Mouse (Mus musculus) cortical plate, adult 2 months (tissue): Measurements from ENCODE around the gene Abcg1. TPM values are rescaled to one million over a fixed set of nuclear protein-coding genes. Genes with fewer than 3 reads are reported as not detected.

Experiments
- H3K27ac ChIP-seq: fragments of 200-500 bp; 2 replicates; pipeline ENCODE4 v1.5.1; 2012; ENCODE audit warnings: low read length, control low read depth, inconsistent platforms; ENCODE audit not compliant: insufficient read depth
- H3K4me1 ChIP-seq: fragments of 200-500 bp; 2 replicates; pipeline ENCODE4 v1.6.1; 2011; ENCODE audit warnings: low read length; ENCODE audit not compliant: control insufficient read depth, insufficient read depth
- H3K4me3 ChIP-seq: fragments of 200-500 bp; 2 replicates; pipeline ENCODE4 v1.5.1; 2011; ENCODE audit warnings: mild to moderate bottlenecking, low read length, control low read depth; ENCODE audit not compliant: insufficient read depth
- CTCF ChIP-seq: fragments of 200-500 bp; IDR thresholded peaks from 2 replicates; pipeline ENCODE4 v1.5.1; 2011; ENCODE audit warnings: mild to moderate bottlenecking, control low read depth, low read length; ENCODE audit not compliant: insufficient read depth; ENCODE audit errors: extremely low read depth
- POLR2A ChIP-seq: fragments of 200-500 bp; IDR thresholded peaks from 2 replicates; pipeline ENCODE4 v1.6.1; 2011; ENCODE audit warnings: mild to moderate bottlenecking, low read length, control low read depth; ENCODE audit not compliant: insufficient read depth; ENCODE audit errors: extremely low read depth
- polyA plus RNA-seq: library from polyadenylated mRNA; depleted of rRNA; stranded (reverse); fragments of >200 nt; gene quantifications from 2 replicates; pipeline ENCODE4 v1.2.3, GENCODE M21; 2012; rRNA removed

The Abcg1 gene
- 27.8 and 29.8 TPM in 2 replicates for polyA plus RNA-seq

DNA sequence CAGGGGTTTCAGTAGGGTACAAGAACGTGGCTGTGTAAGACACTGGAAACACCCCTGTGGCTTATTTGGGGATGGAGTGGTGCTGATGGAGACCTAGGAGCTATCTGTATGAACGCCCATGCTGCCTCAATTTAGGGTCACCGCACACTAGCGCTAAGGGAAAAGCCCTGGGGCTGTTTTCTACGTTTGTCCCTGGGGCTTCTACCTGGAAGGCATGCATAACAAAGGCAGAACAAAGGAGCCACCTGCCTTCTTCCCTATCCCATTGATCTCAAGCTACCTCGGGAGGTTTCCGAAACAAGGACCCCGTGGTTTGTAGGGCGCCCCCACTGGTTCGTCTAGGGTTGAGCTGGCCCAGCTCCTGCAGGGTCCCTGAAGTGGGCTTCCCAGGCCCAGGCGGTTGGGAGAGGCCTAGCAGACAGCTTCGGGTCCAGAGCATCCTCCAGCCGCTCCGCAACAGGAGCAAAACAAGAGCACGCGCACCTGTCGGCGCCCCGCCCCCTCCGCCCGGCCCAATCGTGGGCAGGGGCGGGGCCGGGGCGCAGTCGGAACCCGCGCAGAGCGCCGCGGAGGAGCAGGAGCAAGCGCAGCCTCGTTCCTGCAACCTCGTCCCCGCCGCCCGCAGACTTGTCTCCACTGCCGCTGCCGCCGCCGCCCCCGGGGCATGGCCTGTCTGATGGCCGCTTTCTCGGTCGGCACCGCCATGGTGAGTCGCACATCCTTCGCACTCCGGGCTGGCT, at the start of gene Abcg1:
Gene Abcg1 (plus strand): TSS at position 525 of the 740 bp plus-strand sequence.
- Histone ChIP-seq H3K4me3 (peak within 1 kb of the TSS; percentile 98), H3K27ac (peak within 1 kb of the TSS; percentile 98), H3K4me1 (peaks cover 15% of the 10 kb centered on the region)
- 0 out of 2 replicates have a peak, but pooled peaks have one; percentile 21 for TF ChIP-seq CTCF
- TF ChIP-seq POLR2A = peak; percentile 73

DNA sequence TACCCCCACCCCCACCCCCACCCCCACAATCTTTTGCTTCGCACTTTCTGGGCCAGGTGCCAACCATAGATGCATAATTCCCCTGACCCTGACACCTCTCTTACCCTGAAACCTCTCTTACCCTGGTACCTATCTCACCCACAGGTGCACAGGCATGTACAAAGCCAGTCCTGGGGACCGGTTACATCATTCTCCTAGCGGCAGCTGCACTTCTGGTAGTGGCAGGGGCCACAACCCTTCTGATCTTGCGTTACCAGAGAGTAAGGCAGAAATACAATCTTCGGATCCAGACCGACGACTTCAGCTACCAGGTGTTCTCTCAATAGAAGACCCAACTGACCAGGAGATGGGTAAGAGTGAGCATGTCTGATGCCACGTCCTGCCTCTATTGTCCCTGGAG, 49.1 kb upstream of the Abcg1 start:
- H3K4me3 ChIP-seq = no peak overlapping the region
- H3K4me1 ChIP-seq = no peaks in the 10 kb centered on the region
- TF ChIP-seq CTCF (no peak), POLR2A (no peak)
- no peak overlapping the region for H3K27ac ChIP-seq

DNA sequence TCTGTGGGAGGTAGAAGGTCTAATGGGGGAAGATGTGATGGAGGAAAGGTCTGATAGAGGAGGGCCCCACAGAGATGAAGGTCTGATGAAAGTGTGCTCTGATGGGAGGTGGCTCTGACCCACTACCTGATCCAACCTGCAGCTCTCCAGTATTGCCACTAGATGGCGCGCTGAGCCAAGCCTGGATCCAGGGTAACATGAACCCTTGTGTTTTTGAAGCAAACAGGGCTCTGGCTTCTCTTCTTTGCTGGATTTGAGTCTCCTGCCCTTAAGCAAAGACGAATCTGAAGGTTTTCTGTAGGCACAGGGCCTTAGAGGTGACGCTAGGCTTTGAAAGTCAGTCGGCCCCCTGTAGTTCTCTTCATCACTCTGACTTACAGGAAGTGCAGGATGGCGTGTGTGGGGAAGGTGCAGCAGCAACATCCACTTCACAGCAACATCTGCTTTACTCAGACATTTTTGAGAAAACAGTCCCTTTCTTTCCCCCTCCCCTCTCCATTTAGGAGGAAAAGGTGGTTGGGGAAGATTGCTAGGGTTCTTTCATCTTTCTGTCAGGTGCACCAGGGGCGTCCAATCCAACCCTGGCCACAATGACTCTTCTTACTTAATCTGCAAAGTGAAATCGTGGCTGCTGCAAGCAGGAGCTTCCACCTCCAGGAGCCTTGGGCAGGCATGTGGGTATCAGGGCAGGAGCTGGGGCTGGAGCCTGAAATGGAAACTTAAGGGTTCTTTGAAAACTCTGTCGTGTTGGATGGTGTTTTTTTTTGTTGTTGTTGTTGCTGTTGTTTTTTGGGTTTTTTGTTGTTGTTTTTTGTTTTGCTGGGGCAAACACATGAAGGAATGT, 45.7 kb upstream of the Abcg1 start:
- Histone ChIP-seq H3K4me3 (no peak overlapping the region), H3K27ac (no peak overlapping the region), H3K4me1 (no peaks in the 10 kb centered on the region)
- TF ChIP-seq CTCF (peak; percentile 99), POLR2A (no peak)

DNA sequence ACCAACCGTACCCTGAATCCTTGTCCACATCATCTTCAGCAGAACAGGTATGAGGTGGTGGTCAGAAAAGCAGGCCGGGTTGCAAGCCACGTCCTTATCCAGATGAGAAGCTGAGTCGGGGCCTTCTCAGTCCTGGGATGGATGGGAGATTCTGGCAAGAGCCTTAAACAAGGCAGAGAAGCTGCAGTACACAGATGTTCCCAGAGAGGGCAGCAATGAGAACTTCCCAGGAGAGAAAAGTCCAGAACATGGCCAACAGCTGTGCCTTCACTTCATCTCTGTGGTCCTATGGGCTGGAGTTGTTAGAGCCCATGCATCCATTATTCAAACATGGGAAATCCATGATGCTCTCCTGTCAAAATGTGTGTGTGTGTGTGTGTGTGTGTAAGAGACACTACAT, 39.2 kb upstream of the Abcg1 start:
- H3K4me3 ChIP-seq = no peak overlapping the region
- TF ChIP-seq CTCF (peak; percentile 70), POLR2A (no peak)
- H3K27ac ChIP-seq = no peak overlapping the region
- no peaks in the 10 kb centered on the region for H3K4me1 ChIP-seq

DNA sequence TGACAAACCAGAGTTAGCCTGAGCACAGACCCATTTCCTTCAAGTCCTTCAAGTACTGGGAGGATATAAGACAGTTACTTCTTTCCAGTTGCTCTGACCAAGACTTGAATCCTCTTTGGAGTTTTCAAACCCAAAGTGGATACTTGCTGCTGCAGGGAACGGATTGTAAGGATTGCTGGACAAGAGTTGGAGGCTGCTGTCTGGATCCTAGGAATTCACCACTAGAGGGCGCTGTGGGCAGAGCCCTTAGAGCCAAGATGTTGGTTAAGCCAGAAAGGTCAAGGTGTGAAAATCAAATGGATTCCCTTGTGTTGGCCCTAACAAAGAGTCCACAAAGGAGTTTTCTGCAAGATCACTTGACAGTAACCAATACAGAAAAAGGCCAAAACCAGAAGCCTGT, 38.0 kb upstream of the Abcg1 start:
- TF ChIP-seq POLR2A (no peak), CTCF (peak; percentile 71)
- Histone ChIP-seq H3K27ac (no peak overlapping the region), H3K4me3 (no peak overlapping the region), H3K4me1 (no peaks in the 10 kb centered on the region)

DNA sequence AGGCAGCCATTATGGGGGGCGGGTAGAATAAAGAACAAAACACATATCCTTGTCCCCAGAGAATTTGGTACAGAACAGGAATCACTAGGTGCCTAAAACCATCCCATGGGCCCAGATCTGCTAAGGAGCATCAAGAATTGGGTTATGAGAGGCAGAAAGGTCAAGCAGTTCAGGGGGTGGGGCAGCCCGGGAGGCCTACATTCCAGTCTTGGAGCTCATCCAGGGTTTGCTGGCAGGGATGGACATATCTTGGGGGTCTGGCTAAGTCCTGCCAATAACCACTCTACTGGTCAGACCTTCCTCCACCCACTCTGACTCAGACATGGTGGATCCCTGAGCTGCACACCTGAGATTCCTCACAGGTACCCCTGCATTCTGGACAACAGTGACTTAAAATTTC, 37.4 kb upstream of the Abcg1 start:
- Histone ChIP-seq H3K27ac (no peak overlapping the region), H3K4me1 (no peaks in the 10 kb centered on the region), H3K4me3 (no peak overlapping the region)
- TF ChIP-seq POLR2A (no peak), CTCF (no peak)

DNA sequence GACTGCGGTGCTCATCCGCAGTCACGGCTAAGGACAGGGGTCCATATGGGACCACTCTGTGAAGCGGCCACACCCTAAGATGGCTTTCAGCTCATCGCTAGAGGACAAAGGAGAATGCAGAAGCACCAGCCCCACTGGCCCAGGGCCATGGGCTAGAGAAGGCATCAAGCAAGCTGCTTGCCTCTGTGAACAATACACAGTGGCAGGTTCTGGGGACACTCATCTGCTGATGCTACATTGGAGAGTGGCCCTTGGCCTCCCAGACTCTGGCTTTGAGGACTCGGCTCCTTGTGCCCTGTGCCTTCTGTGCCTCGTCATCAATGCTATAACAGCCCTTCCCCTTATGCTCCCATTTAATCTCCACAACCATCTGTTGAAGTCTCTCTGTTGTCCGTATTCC, 36.2 kb upstream of the Abcg1 start:
- Histone ChIP-seq H3K27ac (no peak overlapping the region), H3K4me1 (no peaks in the 10 kb centered on the region), H3K4me3 (no peak overlapping the region)
- TF ChIP-seq POLR2A (no peak), CTCF (no peak)

DNA sequence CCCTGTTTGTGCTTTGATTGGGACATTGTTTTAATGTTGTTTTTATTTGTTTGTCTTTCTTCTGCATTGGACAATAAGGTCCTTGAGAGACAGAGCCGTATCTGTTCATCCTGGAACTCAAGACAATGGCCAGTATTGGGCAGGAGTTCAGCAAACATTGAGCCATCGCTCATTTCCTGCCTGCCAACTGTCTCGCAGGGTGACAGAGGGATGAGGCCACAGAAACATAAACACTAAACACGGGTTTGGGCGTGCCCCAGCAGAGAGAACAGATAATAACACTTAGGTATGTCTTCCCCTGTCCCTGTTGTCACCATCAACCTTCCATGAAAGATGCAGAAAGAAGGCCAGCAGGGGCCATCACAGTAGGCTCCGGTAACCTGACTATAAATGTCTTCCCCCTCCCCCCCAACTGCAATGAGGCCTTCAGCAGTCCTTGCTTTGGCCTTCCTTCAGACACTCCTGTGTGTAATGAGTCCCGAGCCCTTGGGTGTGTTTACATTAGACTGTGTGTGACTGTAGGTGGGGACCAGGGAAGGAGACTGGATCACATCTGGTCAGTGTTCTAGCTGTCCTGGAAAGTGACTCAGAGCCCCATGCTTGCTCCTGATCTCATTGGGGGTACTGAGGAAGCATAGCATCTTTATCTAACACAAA, 33.2 kb upstream of the Abcg1 start:
- Histone ChIP-seq H3K27ac (0 out of 2 replicates have a peak overlapping the region, but pooled peaks have one; percentile 37), H3K4me1 (peaks cover 9% of the 10 kb centered on the region), H3K4me3 (no peak overlapping the region)
- no peak for TF ChIP-seq CTCF
- TF ChIP-seq POLR2A = no peak

DNA sequence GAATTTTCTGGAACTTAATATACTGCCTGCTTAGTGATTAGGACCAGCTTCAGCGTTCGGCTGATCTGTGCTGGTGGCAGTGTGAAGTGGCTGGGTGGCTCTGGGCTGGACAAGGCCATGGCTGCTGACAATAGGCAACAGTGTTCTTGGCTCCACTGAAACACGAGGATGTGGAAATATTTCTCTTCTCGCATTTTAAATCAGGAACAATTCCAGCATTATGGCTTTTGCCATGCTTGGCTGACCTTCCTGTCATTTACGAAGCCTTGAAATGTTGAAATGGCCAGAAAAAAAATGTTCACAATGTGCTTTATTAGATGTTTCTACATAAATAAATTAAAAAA, 32.7 kb upstream of the Abcg1 start:
- TF ChIP-seq CTCF (no peak), POLR2A (no peak)
- H3K27ac ChIP-seq = 0 out of 2 replicates have a peak overlapping the region, but pooled peaks have one; percentile 37
- H3K4me1 ChIP-seq = peaks cover 12% of the 10 kb centered on the region
- no peak overlapping the region for H3K4me3 ChIP-seq

DNA sequence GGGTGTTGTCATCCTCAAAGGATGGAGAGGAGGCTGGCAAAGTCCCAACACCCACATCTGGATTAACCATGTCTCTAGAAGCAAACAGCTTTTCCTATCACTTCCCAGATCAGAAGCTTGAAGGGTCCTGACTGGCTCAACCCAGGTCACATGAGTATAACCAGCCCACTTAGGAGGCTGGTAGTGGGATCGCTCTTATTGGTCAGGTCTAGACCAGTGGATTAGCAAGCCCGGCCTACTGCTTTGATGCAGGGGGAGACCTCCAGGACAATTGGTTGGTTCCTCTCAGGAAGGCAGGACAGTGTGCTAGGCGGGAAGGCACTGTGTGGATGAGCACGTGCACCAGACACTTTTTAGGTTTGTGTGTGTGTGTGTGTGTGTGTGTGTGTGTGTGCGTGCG, 30.5 kb upstream of the Abcg1 start:
- H3K4me3 ChIP-seq = no peak overlapping the region
- no peak for TF ChIP-seq POLR2A
- TF ChIP-seq CTCF = no peak
- H3K27ac ChIP-seq = no peak overlapping the region
- H3K4me1 ChIP-seq = peaks cover 12% of the 10 kb centered on the region
